Mouse (Mus musculus): ENCODE measurements around the gene Mfsd1. TPM values are rescaled to one million over a fixed set of nuclear protein-coding genes. Genes with fewer than 3 reads are reported as not detected.

Gene Mfsd1
- total and polyA plus RNA-seq, 3 experiments: 44.3 to 95.7 (median 56.8) TPM

- Histone ChIP-seq H3K9me3 (replicated peaks; ENCODE audit: low read length) (peaks cover 2% of the 10 kb centered on the region), H3K4me2 (ENCODE audit: insufficient read depth, low read depth, poor library complexity, severe bottlenecking) (peak overlapping the region; percentile 94), H3K4me3 (replicated peaks in 1 of 3; ENCODE audit: low read depth in 2 of 3, low read length in 2 of 3, poor library complexity in 1 of 3) (peak overlapping the region; percentile 78 to 100 (median 84)), H3K27me3 (replicated peaks) (no peaks in the 10 kb centered on the region), H3K27ac (ENCODE audit: insufficient read depth, low read depth) (no peak overlapping the region), H3K4me1 (ENCODE audit: control insufficient read depth in 1 of 2, insufficient read depth in 2 of 2) (peaks cover 0 to 26% of the 10 kb centered on the region in 2 experiments; a peak in 2 of 4 replicates), H3K79me2 (replicated peaks; ENCODE audit: control insufficient read depth, extremely low read depth, insufficient read depth, poor library complexity, severe bottlenecking) (no peaks in the 10 kb centered on the region; the same call in 1 of the 2 replicates), H3K36me3 (replicated peaks in 1 of 2; ENCODE audit: control insufficient read depth in 1 of 2, insufficient read depth in 1 of 2, low read length in 1 of 2) (peaks cover 11 to 36% of the 10 kb centered on the region in 2 experiments), H3K9ac (ENCODE audit: insufficient read depth, low read depth) (peak overlapping the region; percentile 83)
- in situ Hi-C loops (cut with MboI; ENCODE audit: low pct_ligation_motif_present, low pct_unique_long_range_greater_than_20kb, low sequenced_read_pairs): no loop called here
- DNase-seq (ENCODE audit: extremely low read depth): peak; percentile 12
- TF ChIP-seq BHLHE40 (IDR thresholded peaks at IDR 0.05; ENCODE audit: low read depth, low read length): peak; percentile 61
- TF ChIP-seq IRF4 (IDR thresholded peaks at IDR 0.05; ENCODE audit: low read depth, low read length): peak; percentile 20; the same call in 1 of the 2 replicates
- TF ChIP-seq USF1 (IDR thresholded peaks at IDR 0.05; ENCODE audit: low read depth, low read length): no peak
- dilution Hi-C loops (cut with MboI; ENCODE audit: extremely low pct_ligation_motif_present, extremely low pct_unique_long_range_greater_than_20kb, low sequenced_read_pairs): no loop called here
Observed at GRCm38 (mm10) chr3:67583125-67583845, 744 bp downstream of the Mfsd1 start.

GRCm38 (mm10) chr3:67583846-67584186 lies 1.3 kb downstream of the Mfsd1 start:
- Histone ChIP-seq H3K9me3 (replicated peaks; ENCODE audit: low read length) (peaks cover 2% of the 10 kb centered on the region), H3K36me3 (replicated peaks in 1 of 2; ENCODE audit: control insufficient read depth in 1 of 2, insufficient read depth in 1 of 2, low read length in 1 of 2) (peaks cover 14 to 41% of the 10 kb centered on the region in 2 experiments), H3K9ac (ENCODE audit: insufficient read depth, low read depth) (no peak overlapping the region), H3K27ac (ENCODE audit: insufficient read depth, low read depth) (no peak overlapping the region), H3K27me3 (replicated peaks) (no peaks in the 10 kb centered on the region), H3K4me3 (replicated peaks in 1 of 3; ENCODE audit: low read depth in 2 of 3, low read length in 2 of 3, poor library complexity in 1 of 3) (peak overlapping the region in 1 of 3 experiments; percentile 84), H3K4me2 (ENCODE audit: insufficient read depth, low read depth, poor library complexity, severe bottlenecking) (peak overlapping the region; percentile 94; the same call in 1 of the 2 replicates), H3K79me2 (replicated peaks; ENCODE audit: control insufficient read depth, extremely low read depth, insufficient read depth, poor library complexity, severe bottlenecking) (no peaks in the 10 kb centered on the region; the same call in 1 of the 2 replicates), H3K4me1 (ENCODE audit: control insufficient read depth in 1 of 2, insufficient read depth in 2 of 2) (peaks cover 0 to 26% of the 10 kb centered on the region in 2 experiments; a peak in 2 of 4 replicates)
- dilution Hi-C loops (cut with MboI; ENCODE audit: extremely low pct_ligation_motif_present, extremely low pct_unique_long_range_greater_than_20kb, low sequenced_read_pairs): no loop called here
- TF ChIP-seq USF2 (conservative IDR thresholded peaks at IDR 0.05; ENCODE audit: low read depth, low read length) (no peak), JUND (conservative IDR thresholded peaks at IDR 0.05; ENCODE audit: low read depth, low read length) (no peak), TBP (conservative IDR thresholded peaks at IDR 0.05; ENCODE audit: low read depth, low read length) (no peak)
- in situ Hi-C loops (cut with MboI; ENCODE audit: low pct_ligation_motif_present, low pct_unique_long_range_greater_than_20kb, low sequenced_read_pairs): no loop called here
- DNase-seq (ENCODE audit: extremely low read depth): no peak

GRCm38 (mm10) chr3:67586511-67586910 lies 4.0 kb downstream of the Mfsd1 start:
- Histone ChIP-seq H3K9me3 (replicated peaks; ENCODE audit: low read length) (peaks cover 2% of the 10 kb centered on the region), H3K27ac (ENCODE audit: insufficient read depth, low read depth) (no peak overlapping the region), H3K36me3 (replicated peaks in 1 of 2; ENCODE audit: control insufficient read depth in 1 of 2, insufficient read depth in 1 of 2, low read length in 1 of 2) (peaks cover 39 to 68% of the 10 kb centered on the region in 2 experiments), H3K4me2 (ENCODE audit: insufficient read depth, low read depth, poor library complexity, severe bottlenecking) (no peak overlapping the region), H3K4me3 (replicated peaks in 1 of 3; ENCODE audit: low read depth in 2 of 3, low read length in 2 of 3, poor library complexity in 1 of 3) (no peak overlapping the region), H3K9ac (ENCODE audit: insufficient read depth, low read depth) (no peak overlapping the region), H3K79me2 (replicated peaks; ENCODE audit: control insufficient read depth, extremely low read depth, insufficient read depth, poor library complexity, severe bottlenecking) (no peaks in the 10 kb centered on the region; the same call in 1 of the 2 replicates), H3K27me3 (replicated peaks) (no peaks in the 10 kb centered on the region), H3K4me1 (ENCODE audit: control insufficient read depth in 1 of 2, insufficient read depth in 2 of 2) (peaks cover 0 to 26% of the 10 kb centered on the region in 2 experiments; a peak in 2 of 4 replicates)
- dilution Hi-C loops (cut with MboI; ENCODE audit: extremely low pct_ligation_motif_present, extremely low pct_unique_long_range_greater_than_20kb, low sequenced_read_pairs) (no loop called here), in situ Hi-C loops (cut with MboI; ENCODE audit: low pct_ligation_motif_present, low pct_unique_long_range_greater_than_20kb, low sequenced_read_pairs) (no loop called here)
- TF ChIP-seq TCF12 (IDR thresholded peaks at IDR 0.05; ENCODE audit: low read depth, low read length): no peak
- TF ChIP-seq USF1 (IDR thresholded peaks at IDR 0.05; ENCODE audit: low read depth, low read length): no peak
- no peak for TF ChIP-seq KAT2A (IDR thresholded peaks at IDR 0.05; ENCODE audit: insufficient replicate concordance, low read length)
- TF ChIP-seq MAFK (IDR thresholded peaks at IDR 0.05; ENCODE audit: insufficient replicate concordance, low read length): no peak
- no peak for DNase-seq (ENCODE audit: extremely low read depth)
